Mouse (Mus musculus): ENCODE measurements around the gene Ins2.

DNA sequence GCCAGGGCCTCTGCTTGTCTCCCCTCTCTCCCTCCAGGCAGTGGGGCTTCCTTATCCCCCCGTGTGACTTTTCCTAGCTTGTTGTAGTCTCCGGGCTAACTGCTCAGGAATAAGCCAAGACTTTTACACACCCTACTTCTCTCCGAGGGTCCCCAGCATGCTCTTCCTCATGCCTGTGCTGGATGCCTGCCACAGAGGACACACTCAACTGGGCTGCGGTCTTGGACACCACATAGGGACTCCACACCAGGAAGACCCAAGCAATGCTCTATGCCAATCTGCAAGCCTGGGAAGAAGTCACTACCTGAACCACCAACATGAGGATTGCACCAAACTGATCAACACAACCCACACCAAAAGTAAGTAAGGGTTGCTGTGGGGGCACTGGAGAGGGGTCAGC is 77.1 kb downstream of the Ins2 start:
- TF ChIP-seq CTCF (conservative IDR thresholded peaks at IDR 0.05; ENCODE audit: insufficient read depth, insufficient read length, low read depth, low read length) (no peak), POLR2A (IDR thresholded peaks at IDR 0.05; ENCODE audit: low read depth, low read length) (no peak)

Data from kidney, adult 2 months (tissue).